Mouse (Mus musculus): ENCODE measurements around the gene Eif3c. TPM values are rescaled to one million over a fixed set of nuclear protein-coding genes. Genes with fewer than 3 reads are reported as not detected.

Gene Eif3c
- polyA plus RNA-seq, 1 experiment from 2014 or later, result 194 TPM

GRCm38 (mm10) chr7:126595890-126596289 lies 29.7 kb upstream of the Eif3c start:
- no peak overlapping the region for H3K9ac ChIP-seq (ENCODE audit: low read depth, low read length)
- no peaks in the 10 kb centered on the region for H3K36me3 ChIP-seq (ENCODE audit: control insufficient read depth, insufficient read depth, low read length)
- no peak overlapping the region for H3K4me2 ChIP-seq (ENCODE audit: low read depth, low read length)
- no peak overlapping the region for H3K4me3 ChIP-seq (ENCODE audit: low read length)
- H3K4me1 ChIP-seq (ENCODE audit: control insufficient read depth, insufficient read depth, low read length), result no peaks in the 10 kb centered on the region
- H3K9me3 ChIP-seq (ENCODE audit: control insufficient read depth, low read length), result no peaks in the 10 kb centered on the region
- H3K27ac ChIP-seq (ENCODE audit: low read length), result no peak overlapping the region
- ATAC-seq, result no peak
- 75% methylated on average over 5 of the region's 5 CpGs for WGBS
- H3K27me3 ChIP-seq (replicated peaks; ENCODE audit: control insufficient read depth, insufficient read depth, low read length), result no peaks in the 10 kb centered on the region

GRCm38 (mm10) chr7:126594862-126595561 lies 28.8 kb upstream of the Eif3c start, which contains the start of gene Il27:
TSS of gene Il27 (minus strand) at chr7:126594941.
- WGBS, result 85% methylated on average over 11 of the region's 11 CpGs
- no peak within 1 kb of the TSS for H3K4me2 ChIP-seq (ENCODE audit: low read depth, low read length)
- H3K9ac ChIP-seq (ENCODE audit: low read depth, low read length), result no peak within 1 kb of the TSS
- no peaks in the 10 kb centered on the region for H3K27me3 ChIP-seq (replicated peaks; ENCODE audit: control insufficient read depth, insufficient read depth, low read length)
- no peak for ATAC-seq
- no peak within 1 kb of the TSS for H3K27ac ChIP-seq (ENCODE audit: low read length)
- no peak within 1 kb of the TSS for H3K4me3 ChIP-seq (ENCODE audit: low read length)
- no peaks in the 10 kb centered on the region for H3K4me1 ChIP-seq (ENCODE audit: control insufficient read depth, insufficient read depth, low read length)
- H3K9me3 ChIP-seq (ENCODE audit: control insufficient read depth, low read length), result no peaks in the 10 kb centered on the region
- no peaks in the 10 kb centered on the region for H3K36me3 ChIP-seq (ENCODE audit: control insufficient read depth, insufficient read depth, low read length)

- Histone ChIP-seq H3K27me3 (replicated peaks; ENCODE audit: control insufficient read depth, insufficient read depth, low read length) (no peaks in the 10 kb centered on the region), H3K4me1 (ENCODE audit: control insufficient read depth, insufficient read depth, low read length) (peaks cover 4% of the 10 kb centered on the region), H3K36me3 (ENCODE audit: control insufficient read depth, insufficient read depth, low read length) (no peaks in the 10 kb centered on the region), H3K27ac (ENCODE audit: low read length) (no peak overlapping the region), H3K9ac (ENCODE audit: low read depth, low read length) (peak overlapping the region; percentile 34), H3K4me3 (ENCODE audit: low read length) (no peak overlapping the region), H3K4me2 (ENCODE audit: low read depth, low read length) (no peak overlapping the region), H3K9me3 (ENCODE audit: control insufficient read depth, low read length) (no peaks in the 10 kb centered on the region)
- 8% methylated on average over 16 of the region's 16 CpGs for WGBS
- peak; percentile 41; the same call in 1 of the 2 replicates for ATAC-seq
Observed at GRCm38 (mm10) chr7:126587779-126588178, 21.6 kb upstream of the Eif3c start.

- Histone ChIP-seq H3K4me3 (ENCODE audit: low read length) (no peak overlapping the region), H3K4me1 (ENCODE audit: control insufficient read depth, insufficient read depth, low read length) (peaks cover 7% of the 10 kb centered on the region), H3K4me2 (ENCODE audit: low read depth, low read length) (no peak overlapping the region), H3K9me3 (ENCODE audit: control insufficient read depth, low read length) (no peaks in the 10 kb centered on the region), H3K36me3 (ENCODE audit: control insufficient read depth, insufficient read depth, low read length) (no peaks in the 10 kb centered on the region), H3K27me3 (replicated peaks; ENCODE audit: control insufficient read depth, insufficient read depth, low read length) (no peaks in the 10 kb centered on the region), H3K9ac (ENCODE audit: low read depth, low read length) (no peak overlapping the region; the same call in 1 of the 2 replicates), H3K27ac (ENCODE audit: low read length) (no peak overlapping the region)
- no peak for ATAC-seq
- 49% methylated on average over 8 of the region's 8 CpGs for WGBS
Observed at GRCm38 (mm10) chr7:126586839-126587238, 20.6 kb upstream of the Eif3c start.

- Histone ChIP-seq H3K36me3 (ENCODE audit: control insufficient read depth, insufficient read depth, low read length) (no peaks in the 10 kb centered on the region), H3K9ac (ENCODE audit: low read depth, low read length) (no peak within 1 kb of the TSS; the same call in 1 of the 2 replicates), H3K27me3 (replicated peaks; ENCODE audit: control insufficient read depth, insufficient read depth, low read length) (no peaks in the 10 kb centered on the region), H3K4me2 (ENCODE audit: low read depth, low read length) (no peak within 1 kb of the TSS), H3K27ac (ENCODE audit: low read length) (no peak within 1 kb of the TSS), H3K9me3 (ENCODE audit: control insufficient read depth, low read length) (no peaks in the 10 kb centered on the region), H3K4me3 (ENCODE audit: low read length) (no peak within 1 kb of the TSS), H3K4me1 (ENCODE audit: control insufficient read depth, insufficient read depth, low read length) (peaks cover 7% of the 10 kb centered on the region)
- WGBS, result 74% methylated on average over 6 of the region's 6 CpGs
- ATAC-seq, result no peak
Observed at GRCm38 (mm10) chr7:126585717-126586116, 19.5 kb upstream of the Eif3c start, which contains the start of gene Cln3. TSS of gene Cln3 (minus strand) at chr7:126585817.

- H3K4me1 ChIP-seq (ENCODE audit: control insufficient read depth, insufficient read depth, low read length), result peaks cover 7% of the 10 kb centered on the region
- peak within 1 kb of the TSS; percentile 76 for H3K4me2 ChIP-seq (ENCODE audit: low read depth, low read length)
- no peak within 1 kb of the TSS; the same call in 1 of the 2 replicates for H3K9ac ChIP-seq (ENCODE audit: low read depth, low read length)
- WGBS, result 81% methylated on average over 8 of the region's 8 CpGs
- no peaks in the 10 kb centered on the region for H3K36me3 ChIP-seq (ENCODE audit: control insufficient read depth, insufficient read depth, low read length)
- ATAC-seq, result no peak
- peak within 1 kb of the TSS; percentile 63 for H3K4me3 ChIP-seq (ENCODE audit: low read length)
- H3K9me3 ChIP-seq (ENCODE audit: control insufficient read depth, low read length), result no peaks in the 10 kb centered on the region
- no peaks in the 10 kb centered on the region for H3K27me3 ChIP-seq (replicated peaks; ENCODE audit: control insufficient read depth, insufficient read depth, low read length)
- H3K27ac ChIP-seq (ENCODE audit: low read length), result peak within 1 kb of the TSS; percentile 1; the same call in 1 of the 2 replicates
Observed at GRCm38 (mm10) chr7:126584506-126584977, 18.3 kb upstream of the Eif3c start, which contains the start of gene Apobr. TSS of gene Apobr (plus strand) at chr7:126584942.

GRCm38 (mm10) chr7:126583761-126584160 lies 17.6 kb upstream of the Eif3c start:
- Histone ChIP-seq H3K9me3 (ENCODE audit: control insufficient read depth, low read length) (no peaks in the 10 kb centered on the region), H3K27ac (ENCODE audit: low read length) (peak overlapping the region; percentile 84; the same call in 1 of the 2 replicates), H3K4me3 (ENCODE audit: low read length) (peak overlapping the region; percentile 63), H3K4me1 (ENCODE audit: control insufficient read depth, insufficient read depth, low read length) (peaks cover 7% of the 10 kb centered on the region), H3K9ac (ENCODE audit: low read depth, low read length) (peak overlapping the region; percentile 71), H3K27me3 (replicated peaks; ENCODE audit: control insufficient read depth, insufficient read depth, low read length) (no peaks in the 10 kb centered on the region), H3K36me3 (ENCODE audit: control insufficient read depth, insufficient read depth, low read length) (no peaks in the 10 kb centered on the region), H3K4me2 (ENCODE audit: low read depth, low read length) (peak overlapping the region; percentile 76)
- 52% methylated on average over 6 of the region's 6 CpGs for WGBS
- no peak for ATAC-seq

- Histone ChIP-seq H3K9ac (ENCODE audit: low read depth, low read length) (peak overlapping the region; percentile 71), H3K9me3 (ENCODE audit: control insufficient read depth, low read length) (no peaks in the 10 kb centered on the region), H3K4me1 (ENCODE audit: control insufficient read depth, insufficient read depth, low read length) (peaks cover 7% of the 10 kb centered on the region), H3K27ac (ENCODE audit: low read length) (peak overlapping the region; percentile 84), H3K4me3 (ENCODE audit: low read length) (peak overlapping the region; percentile 63), H3K4me2 (ENCODE audit: low read depth, low read length) (peak overlapping the region; percentile 76), H3K27me3 (replicated peaks; ENCODE audit: control insufficient read depth, insufficient read depth, low read length) (no peaks in the 10 kb centered on the region), H3K36me3 (ENCODE audit: control insufficient read depth, insufficient read depth, low read length) (no peaks in the 10 kb centered on the region)
- WGBS, result under 1% methylated on average over 22 of the region's 22 CpGs
- ATAC-seq, result peak; percentile 89
Observed at GRCm38 (mm10) chr7:126583251-126583709, 17.1 kb upstream of the Eif3c start.

- 2% methylated on average over 20 of the region's 20 CpGs for WGBS
- peak; percentile 76 for ATAC-seq
- H3K27ac ChIP-seq (ENCODE audit: low read length), result 0 out of 2 replicates have a peak overlapping the region, but pooled peaks have one; percentile 28
Observed at GRCm38 (mm10) chr7:126582759-126583158, 16.5 kb upstream of the Eif3c start.

More at GRCm38 (mm10) chr7:126582759-126583158, 16.5 kb upstream of the Eif3c start:
- peak overlapping the region; percentile 71 for H3K9ac ChIP-seq (ENCODE audit: low read depth, low read length)
- no peaks in the 10 kb centered on the region for H3K9me3 ChIP-seq (ENCODE audit: control insufficient read depth, low read length)
- H3K27me3 ChIP-seq (replicated peaks; ENCODE audit: control insufficient read depth, insufficient read depth, low read length), result no peaks in the 10 kb centered on the region
- no peaks in the 10 kb centered on the region for H3K36me3 ChIP-seq (ENCODE audit: control insufficient read depth, insufficient read depth, low read length)
- H3K4me2 ChIP-seq (ENCODE audit: low read depth, low read length), result peak overlapping the region; percentile 76
- peak overlapping the region; percentile 63 for H3K4me3 ChIP-seq (ENCODE audit: low read length)
- H3K4me1 ChIP-seq (ENCODE audit: control insufficient read depth, insufficient read depth, low read length), result peaks cover 4% of the 10 kb centered on the region

Measured in intestine, embryonic 16.5 days (tissue).